Mouse (Mus musculus): ENCODE data around the gene C1qa.

Gene C1qa

GRCm38 (mm10) chr4:136899154-136899553 is 551 bp upstream of the C1qa start:
- DNase-seq (ENCODE audit: low read depth) = no peak

GRCm38 (mm10) chr4:136898084-136898598 is 462 bp downstream of the C1qa start:
- DNase-seq (ENCODE audit: low read depth) = no peak

- no peak for DNase-seq (ENCODE audit: low read depth)
Measured at GRCm38 (mm10) chr4:136896461-136896860, 2.1 kb downstream of the C1qa start.

GRCm38 (mm10) chr4:136895861-136896260 is 2.7 kb downstream of the C1qa start:
- DNase-seq (ENCODE audit: low read depth) = no peak

DNA sequence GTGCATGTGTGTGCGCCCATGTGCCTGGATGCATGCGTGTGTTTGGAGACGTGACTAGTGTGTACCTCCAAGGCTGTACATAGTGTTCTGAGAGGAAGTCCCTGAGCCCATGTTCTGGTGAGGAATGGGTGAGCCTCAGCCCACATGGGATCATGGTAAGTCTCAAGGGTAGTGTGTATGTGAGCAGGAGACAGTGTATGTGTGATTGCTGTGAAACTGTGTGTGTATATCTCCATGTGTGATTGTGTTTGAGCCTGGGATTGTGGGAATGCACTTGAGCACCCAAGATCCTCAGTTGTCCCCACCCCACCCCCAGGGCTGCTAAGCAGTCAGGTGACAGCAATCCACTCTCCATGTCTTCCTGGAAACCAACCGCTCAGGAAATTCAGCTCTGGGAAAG is 3.8 kb downstream of the C1qa start:
- no peak for DNase-seq (ENCODE audit: low read depth)

- no peak for DNase-seq (ENCODE audit: low read depth)
Measured at GRCm38 (mm10) chr4:136893691-136894543, 4.7 kb downstream of the C1qa start.

DNA sequence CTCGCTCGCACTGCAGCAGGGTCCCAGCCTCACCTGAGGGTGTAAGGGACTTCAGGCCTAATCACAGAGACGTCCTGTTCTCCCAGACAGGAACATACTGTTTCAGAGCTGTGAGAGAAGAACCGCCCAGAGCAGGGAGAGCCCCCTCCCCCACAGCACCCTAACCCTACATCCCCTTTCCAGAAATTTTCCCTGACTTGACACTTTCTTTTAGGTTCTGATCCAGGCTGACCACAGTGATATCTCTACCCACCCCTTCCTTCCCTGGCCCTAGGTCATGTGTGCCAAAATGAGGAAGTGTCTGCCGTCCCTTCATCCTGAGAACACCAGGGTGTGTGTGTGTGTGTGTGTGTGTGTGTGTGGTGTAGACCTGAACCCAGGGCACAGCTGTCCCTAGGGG is 5.8 kb downstream of the C1qa start, which contains the start of gene C1qc:
Gene C1qc (minus strand): TSS at position 255 of the 400 bp plus-strand sequence.
- DNase-seq (ENCODE audit: low read depth) = no peak

DNA sequence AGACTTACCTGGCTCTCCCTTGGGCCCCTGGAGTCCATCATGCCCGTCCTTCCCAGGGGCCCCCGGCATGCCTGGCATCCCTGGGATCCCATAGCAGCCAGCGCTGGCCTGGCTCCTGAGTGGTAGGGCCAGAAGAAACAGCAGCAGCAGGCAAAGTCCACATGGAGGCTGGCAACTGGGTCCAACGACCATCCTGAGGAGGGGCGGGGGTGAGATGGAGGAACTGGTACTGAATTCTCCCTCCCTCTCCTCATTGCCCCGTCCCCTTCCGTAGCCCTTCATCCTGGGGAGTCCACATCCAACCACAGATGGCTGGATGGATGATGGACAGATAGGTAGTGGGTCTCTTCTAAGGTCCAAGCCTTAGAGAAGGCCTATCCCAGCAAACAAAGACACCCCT is 6.2 kb downstream of the C1qa start:
- DNase-seq (ENCODE audit: low read depth) = no peak

DNA sequence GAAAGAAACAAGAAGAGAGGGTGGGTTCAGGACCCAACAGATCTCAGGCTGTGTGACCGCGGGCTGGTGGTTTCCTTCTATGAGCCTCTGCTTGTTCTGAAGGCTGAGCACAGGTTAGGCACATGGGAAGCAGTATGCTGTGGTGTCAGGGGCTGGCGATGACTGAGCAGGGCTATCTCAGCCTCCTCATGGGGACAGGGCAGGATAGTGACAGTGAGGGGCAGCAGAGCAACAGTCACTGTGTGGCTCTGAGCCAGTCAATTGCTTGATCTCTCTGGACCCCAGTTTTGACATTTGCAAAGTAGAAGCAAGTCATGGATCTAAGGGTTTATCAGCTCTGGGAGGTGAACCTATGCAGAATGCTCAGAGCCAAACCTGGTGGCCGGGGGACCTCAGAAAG is 7.5 kb downstream of the C1qa start:
- DNase-seq (ENCODE audit: low read depth) = no peak

DNA sequence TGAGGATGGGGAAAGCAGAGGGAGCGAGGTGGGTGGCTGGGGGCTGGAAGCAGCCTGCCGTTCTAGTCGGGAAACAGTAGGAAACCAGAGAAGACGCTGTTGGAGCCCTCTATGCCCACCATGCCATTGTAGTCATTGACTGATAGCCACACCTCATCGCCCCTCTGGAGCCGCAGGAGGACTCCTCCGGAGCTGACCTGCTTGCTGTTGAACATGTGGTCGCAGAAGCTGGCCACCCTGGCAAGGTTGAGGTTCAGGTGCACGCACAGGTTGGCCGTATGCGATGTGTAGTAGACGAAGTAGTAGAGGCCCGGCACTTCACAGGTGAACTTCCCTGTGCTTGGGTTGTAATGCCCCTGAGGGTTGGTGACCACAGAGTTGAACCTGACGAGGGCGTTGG is 8.6 kb downstream of the C1qa start:
- DNase-seq (ENCODE audit: low read depth) = no peak

DNA sequence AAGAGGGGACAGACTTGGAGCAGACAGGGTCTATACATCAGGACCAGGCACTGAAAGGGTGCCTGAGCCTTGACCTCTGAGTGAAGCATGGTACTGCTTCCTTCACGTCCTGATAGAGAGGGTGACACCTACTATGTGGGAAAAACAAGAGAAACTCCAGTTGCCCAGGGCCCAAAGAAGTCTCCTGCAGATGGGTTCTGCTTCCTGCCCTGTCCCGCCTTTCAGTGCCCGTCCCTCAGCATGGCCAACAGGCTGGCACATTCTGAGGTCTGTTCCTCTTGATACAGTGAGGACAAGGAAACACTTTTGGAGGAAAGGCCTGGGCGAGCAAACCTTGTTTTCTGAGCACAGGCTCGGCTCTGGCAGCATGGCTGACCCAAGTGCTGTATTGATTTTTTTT is 10.9 kb downstream of the C1qa start:
- DNase-seq (ENCODE audit: low read depth) = no peak

GRCm38 (mm10) chr4:136886101-136886500 is 12.5 kb downstream of the C1qa start, which contains the start of gene C1qb:
C1qb (minus strand) TSS chr4:136886187.
- DNase-seq (ENCODE audit: low read depth) = no peak

GRCm38 (mm10) chr4:136878601-136879000 is 20.0 kb downstream of the C1qa start:
- no peak for DNase-seq (ENCODE audit: low read depth)

- DNase-seq (ENCODE audit: low read depth) = no peak
Measured at GRCm38 (mm10) chr4:136878171-136878570, 20.4 kb downstream of the C1qa start.

DNA sequence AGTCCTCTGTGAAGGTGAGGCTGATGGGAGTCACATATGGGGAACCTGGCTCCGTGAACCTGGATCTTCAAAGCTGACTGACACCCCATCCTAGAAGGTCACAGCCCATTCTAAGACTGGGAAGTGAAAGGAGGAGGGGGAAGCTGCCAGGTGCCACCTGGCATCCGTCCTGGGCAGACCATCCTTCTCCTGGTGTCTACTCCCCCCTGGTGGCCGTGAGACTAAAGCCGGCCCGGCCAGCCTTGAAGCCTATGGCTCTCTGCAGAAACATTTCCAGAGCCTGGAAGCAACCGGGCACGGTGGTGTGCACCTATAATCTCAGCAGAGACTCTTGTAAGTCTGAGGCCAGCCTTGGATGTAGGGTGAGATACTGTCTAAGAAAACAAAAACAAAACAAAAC is 21.6 kb downstream of the C1qa start:
- peak; percentile 28 for DNase-seq (ENCODE audit: low read depth)

GRCm38 (mm10) chr4:136875012-136875411 is 23.6 kb downstream of the C1qa start:
- no peak for DNase-seq (ENCODE audit: low read depth)

DNA sequence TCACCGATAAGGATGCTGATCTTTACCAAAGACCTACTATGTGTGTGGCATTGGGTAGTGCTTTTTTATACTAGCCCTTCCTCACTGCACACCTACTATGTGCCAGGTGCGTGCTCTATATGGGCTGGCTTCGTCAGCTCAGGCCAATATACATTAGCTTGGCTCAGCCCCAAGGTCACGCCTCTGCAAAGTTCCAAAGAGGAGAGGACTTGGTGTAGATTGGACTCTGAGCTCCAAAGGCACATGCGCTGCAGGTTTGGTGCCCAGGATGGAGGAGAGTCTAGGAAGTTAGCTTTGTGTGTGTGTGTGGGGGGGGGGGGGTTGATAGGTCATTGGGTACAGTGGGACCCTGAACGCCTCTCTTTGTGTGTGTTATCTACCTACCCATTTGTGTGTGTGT is 30.2 kb downstream of the C1qa start:
- no peak for DNase-seq (ENCODE audit: low read depth)

GRCm38 (mm10) chr4:136867690-136868345 is 30.8 kb downstream of the C1qa start:
- no peak for DNase-seq (ENCODE audit: low read depth)

DNA sequence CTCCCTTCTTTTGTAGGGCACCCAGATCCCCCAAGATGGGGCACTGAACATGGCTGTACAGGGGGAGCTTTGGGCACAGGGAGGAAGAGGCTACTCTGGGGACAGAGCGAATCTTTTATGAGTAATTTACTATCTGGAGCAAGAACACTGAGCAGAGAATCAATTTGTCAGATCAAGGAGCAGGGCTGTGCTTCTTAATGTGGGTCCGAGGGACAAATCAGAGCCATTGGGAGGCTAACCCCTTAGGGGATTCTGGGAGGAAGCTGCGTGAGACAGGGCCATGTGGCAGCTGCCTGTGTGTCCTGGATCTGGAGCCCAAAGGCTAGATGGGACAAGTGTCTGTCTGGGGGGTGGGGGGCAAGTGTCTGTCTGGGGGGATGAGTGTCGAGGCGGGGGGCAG is 33.1 kb downstream of the C1qa start:
- DNase-seq (ENCODE audit: low read depth) = no peak

- no peak for DNase-seq (ENCODE audit: low read depth)
Measured at GRCm38 (mm10) chr4:136864751-136865470, 33.7 kb downstream of the C1qa start.

GRCm38 (mm10) chr4:136863517-136863916 is 35.1 kb downstream of the C1qa start:
- no peak for DNase-seq (ENCODE audit: low read depth)

DNA sequence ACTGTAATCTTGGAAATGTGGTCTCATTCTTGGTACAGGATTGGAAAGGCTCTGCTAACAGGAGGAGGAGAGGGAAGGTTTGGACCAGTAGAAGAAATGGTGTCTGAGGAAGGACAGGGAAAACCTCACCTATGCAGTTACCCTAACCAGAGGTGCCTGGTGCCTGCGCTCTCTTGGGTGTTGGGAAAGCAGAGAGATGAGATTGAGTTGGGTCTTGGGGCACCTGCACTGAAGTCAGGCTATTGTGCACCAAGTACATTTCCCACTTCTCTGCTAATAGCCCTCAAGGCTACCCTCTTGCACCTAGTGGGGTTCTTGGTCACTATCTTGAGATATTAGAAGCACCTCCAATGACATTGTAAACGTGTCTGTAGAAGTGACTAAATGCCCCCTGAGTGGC is 36.2 kb downstream of the C1qa start:
- no peak for DNase-seq (ENCODE audit: low read depth)

DNA sequence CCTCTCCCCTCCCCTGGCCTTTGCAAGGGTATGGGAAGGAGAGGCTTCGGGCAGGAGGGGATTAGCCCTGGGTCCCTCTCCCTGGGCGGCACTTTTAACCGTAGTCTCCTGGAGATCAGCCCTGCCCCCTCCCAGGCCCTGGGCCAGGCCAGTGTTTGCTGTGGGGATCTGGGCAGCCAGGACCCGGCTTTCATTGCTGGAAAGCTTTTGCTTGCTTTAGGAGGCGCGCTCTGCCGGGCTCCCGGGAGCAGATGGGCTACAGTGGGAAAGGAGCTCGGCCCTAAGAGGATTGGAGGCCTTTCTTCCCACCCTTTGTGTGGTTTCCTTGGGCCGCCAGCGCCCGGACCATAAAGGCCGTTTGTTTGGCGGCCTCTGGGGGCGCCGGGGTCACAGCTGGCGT is 36.8 kb downstream of the C1qa start:
- no peak for DNase-seq (ENCODE audit: low read depth)

Measured in c-Kit-positive CD71-negative TER-119-negative erythroid progenitor cells, embryonic 14.5 days (primary cell).